Mouse (Mus musculus): ENCODE measurements at regions not wholly inside any gene's neighbourhood (a gene's known extent, or its start where the extent isn't known, plus 50 kb on each side); places are given as distances from the start of the nearest gene placed in this dataset.

DNA sequence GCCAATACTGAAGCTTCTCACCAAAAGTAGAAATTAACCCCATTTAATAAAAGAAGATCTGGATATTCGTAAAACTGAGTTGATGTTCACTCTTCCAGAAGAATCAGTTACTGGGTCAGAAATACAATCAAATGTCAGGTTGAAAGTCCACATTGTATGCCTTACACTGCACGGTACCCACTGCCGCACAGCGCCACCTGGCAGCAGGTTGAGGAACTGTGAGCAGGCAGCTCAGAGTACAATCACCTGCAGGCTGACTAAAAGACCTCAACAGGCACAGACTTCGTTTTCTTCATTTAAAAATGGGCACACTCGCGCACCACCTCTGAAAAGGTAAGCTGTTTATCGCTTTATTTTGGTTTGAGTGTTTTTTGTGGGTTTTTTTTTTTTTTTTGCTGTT lies 341.8 kb upstream of the Mms22l start:
- Histone ChIP-seq H3K36me3 (no peaks in the 10 kb centered on the region), H3K9me3 (replicated peaks) (no peaks in the 10 kb centered on the region), H3K4me3 (replicated peaks) (no peak overlapping the region), H3K9ac (replicated peaks) (no peak overlapping the region), H3K27ac (replicated peaks) (no peak overlapping the region), H3K4me1 (no peaks in the 10 kb centered on the region), H3K27me3 (replicated peaks) (no peaks in the 10 kb centered on the region), H3K4me2 (no peak overlapping the region)
- 19% methylated on average over 8 of the region's 8 CpGs for WGBS
- peak; percentile 78; the same call in 1 of the 2 replicates for ATAC-seq (ENCODE audit: low FRiP score)

DNA sequence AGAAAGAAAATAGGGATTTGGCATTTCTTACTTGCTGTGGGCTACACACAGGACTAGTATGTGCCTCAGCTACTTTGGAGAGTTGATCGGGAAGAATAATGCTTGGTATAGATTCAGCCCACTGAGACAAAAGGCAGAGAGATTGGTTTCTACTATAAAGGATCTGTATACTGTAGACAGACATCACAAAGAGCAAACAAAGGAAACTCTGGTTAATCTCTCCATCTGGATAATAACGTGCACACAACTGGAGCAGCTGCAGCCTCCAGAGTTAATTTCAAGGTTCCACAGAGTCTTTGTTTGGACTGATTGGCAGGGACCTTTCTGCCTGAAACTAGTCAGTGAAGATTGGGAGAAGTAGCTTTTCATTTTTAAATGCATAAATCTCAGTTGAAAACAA lies 322.5 kb upstream of the Mms22l start:
- Histone ChIP-seq H3K27ac (replicated peaks) (no peak overlapping the region), H3K9me3 (replicated peaks) (no peaks in the 10 kb centered on the region), H3K27me3 (replicated peaks) (no peaks in the 10 kb centered on the region), H3K9ac (replicated peaks) (no peak overlapping the region), H3K4me1 (no peaks in the 10 kb centered on the region), H3K36me3 (no peaks in the 10 kb centered on the region), H3K4me3 (replicated peaks) (no peak overlapping the region), H3K4me2 (no peak overlapping the region)
- ATAC-seq (ENCODE audit: low FRiP score): no peak
- 70% methylated on average over 2 of the region's 2 CpGs for WGBS

- Histone ChIP-seq H3K4me3 (replicated peaks) (no peak overlapping the region), H3K27me3 (replicated peaks) (no peaks in the 10 kb centered on the region), H3K36me3 (no peaks in the 10 kb centered on the region), H3K27ac (replicated peaks) (no peak overlapping the region), H3K9me3 (replicated peaks) (no peaks in the 10 kb centered on the region), H3K4me1 (0 out of 2 replicates have a peak, but pooled peaks cover 2% of the 10 kb centered on the region), H3K9ac (replicated peaks) (no peak overlapping the region), H3K4me2 (no peak overlapping the region)
- WGBS: 32% methylated on average over 10 of the region's 10 CpGs
- ATAC-seq (ENCODE audit: low FRiP score): no peak
Observed at GRCm38 (mm10) chr4:24213262-24214036, 282.8 kb upstream of the Mms22l start.

GRCm38 (mm10) chr4:24214037-24214362 lies 282.3 kb upstream of the Mms22l start:
- Histone ChIP-seq H3K36me3 (no peaks in the 10 kb centered on the region), H3K9me3 (replicated peaks) (no peaks in the 10 kb centered on the region), H3K27me3 (replicated peaks) (no peaks in the 10 kb centered on the region), H3K4me1 (0 out of 2 replicates have a peak, but pooled peaks cover 4% of the 10 kb centered on the region), H3K4me2 (no peak overlapping the region), H3K9ac (replicated peaks) (no peak overlapping the region), H3K27ac (replicated peaks) (no peak overlapping the region), H3K4me3 (replicated peaks) (no peak overlapping the region)
- 44% methylated on average over 3 of the region's 3 CpGs for WGBS
- no peak for ATAC-seq (ENCODE audit: low FRiP score)

DNA sequence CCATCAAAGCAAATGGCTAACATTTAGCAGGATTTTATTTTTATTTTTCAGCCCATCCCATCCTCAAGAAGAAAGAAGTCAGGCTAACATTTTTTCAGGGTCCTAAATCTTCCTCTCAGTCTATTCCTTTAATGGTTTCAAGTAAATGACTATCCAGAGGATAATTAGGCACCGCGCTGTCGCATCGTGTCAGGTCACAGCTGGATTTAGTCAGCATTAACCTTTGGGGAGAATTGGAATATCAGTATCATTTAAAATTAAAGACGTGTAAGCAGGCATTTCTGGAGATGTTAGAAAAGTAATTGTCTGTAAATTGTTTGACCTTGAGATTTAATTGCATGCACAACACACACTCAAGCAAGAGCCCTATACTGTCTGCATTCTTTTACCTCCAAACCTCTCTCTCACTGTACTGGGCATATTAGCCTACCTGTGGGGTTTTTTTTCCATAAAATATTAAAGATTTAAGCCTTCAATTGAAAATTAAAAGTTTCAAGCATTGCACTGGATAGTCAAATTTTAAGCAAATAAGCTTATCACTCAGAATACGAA lies 277.8 kb upstream of the Mms22l start:
- ATAC-seq (ENCODE audit: low FRiP score): no peak; the same call in 1 of the 2 replicates
- H3K27ac ChIP-seq (replicated peaks): no peak overlapping the region
- H3K9me3 ChIP-seq (replicated peaks): no peaks in the 10 kb centered on the region
- no peak overlapping the region for H3K9ac ChIP-seq (replicated peaks)
- no peak overlapping the region for H3K4me2 ChIP-seq
- no peaks in the 10 kb centered on the region for H3K36me3 ChIP-seq
- no peak overlapping the region for H3K4me3 ChIP-seq (replicated peaks)
- no peaks in the 10 kb centered on the region for H3K27me3 ChIP-seq (replicated peaks)
- 23% methylated on average over 6 of the region's 6 CpGs for WGBS
- 0 out of 2 replicates have a peak, but pooled peaks cover 4% of the 10 kb centered on the region for H3K4me1 ChIP-seq

DNA sequence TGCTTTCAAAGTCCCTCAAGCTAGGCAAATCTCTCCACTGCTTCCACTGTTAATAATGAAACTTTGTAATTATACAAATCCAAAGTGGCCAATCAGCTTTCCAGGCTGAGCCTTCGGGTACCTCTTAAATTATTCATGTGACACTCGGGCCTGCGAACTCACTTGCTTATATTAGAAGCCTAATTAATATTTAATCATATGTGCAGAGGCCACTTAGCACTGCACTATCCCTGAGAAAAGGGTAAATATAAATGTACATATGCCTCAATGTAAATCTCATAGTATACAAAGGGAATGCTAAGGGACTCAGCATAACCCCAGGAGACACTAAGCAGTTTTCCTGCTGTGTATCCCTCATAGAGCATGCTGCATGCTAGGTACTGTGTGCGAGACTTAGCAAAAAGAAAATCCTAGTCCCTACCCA lies 277.2 kb upstream of the Mms22l start:
- H3K36me3 ChIP-seq: no peaks in the 10 kb centered on the region
- no peaks in the 10 kb centered on the region for H3K9me3 ChIP-seq (replicated peaks)
- no peaks in the 10 kb centered on the region for H3K27me3 ChIP-seq (replicated peaks)
- H3K9ac ChIP-seq (replicated peaks): no peak overlapping the region
- ATAC-seq (ENCODE audit: low FRiP score): peak; percentile 61; the same call in 1 of the 2 replicates
- H3K27ac ChIP-seq (replicated peaks): no peak overlapping the region
- WGBS: 35% methylated on average over 4 of the region's 4 CpGs
- 0 out of 2 replicates have a peak, but pooled peaks cover 4% of the 10 kb centered on the region for H3K4me1 ChIP-seq
- no peak overlapping the region for H3K4me2 ChIP-seq
- no peak overlapping the region for H3K4me3 ChIP-seq (replicated peaks)

DNA sequence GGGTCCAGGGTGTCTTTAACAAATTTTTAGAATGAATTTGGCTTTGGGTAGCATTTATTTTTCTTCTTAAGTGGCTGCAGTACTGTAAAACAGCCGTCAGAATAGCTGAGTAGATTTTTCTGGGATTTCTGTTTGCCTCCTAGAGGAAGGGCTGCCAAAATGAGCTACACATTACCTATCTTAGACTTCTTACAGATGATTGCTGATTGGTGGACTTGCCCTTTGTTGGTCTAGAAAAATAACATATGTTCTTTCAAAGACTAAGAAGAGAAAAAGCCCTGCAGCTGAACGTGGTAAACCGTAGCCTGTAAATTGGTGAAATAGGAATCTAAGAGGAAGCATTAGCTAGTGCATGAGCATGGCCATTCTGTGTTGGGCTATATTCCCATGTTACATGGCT lies 276.7 kb upstream of the Mms22l start:
- no peak overlapping the region for H3K4me3 ChIP-seq (replicated peaks)
- no peaks in the 10 kb centered on the region for H3K36me3 ChIP-seq
- H3K27me3 ChIP-seq (replicated peaks): no peaks in the 10 kb centered on the region
- H3K9ac ChIP-seq (replicated peaks): no peak overlapping the region
- no peak for ATAC-seq (ENCODE audit: low FRiP score)
- H3K4me1 ChIP-seq: 0 out of 2 replicates have a peak, but pooled peaks cover 4% of the 10 kb centered on the region
- no peak overlapping the region for H3K27ac ChIP-seq (replicated peaks)
- H3K9me3 ChIP-seq (replicated peaks): no peaks in the 10 kb centered on the region
- whole genome bisulfite sequencing: 64% methylated on average over 3 of the region's 3 CpGs
- H3K4me2 ChIP-seq: no peak overlapping the region

- no peaks in the 10 kb centered on the region for H3K36me3 ChIP-seq
- no peak overlapping the region for H3K4me3 ChIP-seq (replicated peaks)
- no peak overlapping the region for H3K27ac ChIP-seq (replicated peaks)
- no peak overlapping the region for H3K4me2 ChIP-seq
- no peaks in the 10 kb centered on the region for H3K9me3 ChIP-seq (replicated peaks)
- no peak for ATAC-seq (ENCODE audit: low FRiP score)
- H3K9ac ChIP-seq (replicated peaks): no peak overlapping the region
- WGBS: 56% methylated on average over 6 of the region's 6 CpGs
- no peaks in the 10 kb centered on the region for H3K4me1 ChIP-seq
- H3K27me3 ChIP-seq (replicated peaks): no peaks in the 10 kb centered on the region
Observed at GRCm38 (mm10) chr4:24245124-24245523, 251.1 kb upstream of the Mms22l start.

DNA sequence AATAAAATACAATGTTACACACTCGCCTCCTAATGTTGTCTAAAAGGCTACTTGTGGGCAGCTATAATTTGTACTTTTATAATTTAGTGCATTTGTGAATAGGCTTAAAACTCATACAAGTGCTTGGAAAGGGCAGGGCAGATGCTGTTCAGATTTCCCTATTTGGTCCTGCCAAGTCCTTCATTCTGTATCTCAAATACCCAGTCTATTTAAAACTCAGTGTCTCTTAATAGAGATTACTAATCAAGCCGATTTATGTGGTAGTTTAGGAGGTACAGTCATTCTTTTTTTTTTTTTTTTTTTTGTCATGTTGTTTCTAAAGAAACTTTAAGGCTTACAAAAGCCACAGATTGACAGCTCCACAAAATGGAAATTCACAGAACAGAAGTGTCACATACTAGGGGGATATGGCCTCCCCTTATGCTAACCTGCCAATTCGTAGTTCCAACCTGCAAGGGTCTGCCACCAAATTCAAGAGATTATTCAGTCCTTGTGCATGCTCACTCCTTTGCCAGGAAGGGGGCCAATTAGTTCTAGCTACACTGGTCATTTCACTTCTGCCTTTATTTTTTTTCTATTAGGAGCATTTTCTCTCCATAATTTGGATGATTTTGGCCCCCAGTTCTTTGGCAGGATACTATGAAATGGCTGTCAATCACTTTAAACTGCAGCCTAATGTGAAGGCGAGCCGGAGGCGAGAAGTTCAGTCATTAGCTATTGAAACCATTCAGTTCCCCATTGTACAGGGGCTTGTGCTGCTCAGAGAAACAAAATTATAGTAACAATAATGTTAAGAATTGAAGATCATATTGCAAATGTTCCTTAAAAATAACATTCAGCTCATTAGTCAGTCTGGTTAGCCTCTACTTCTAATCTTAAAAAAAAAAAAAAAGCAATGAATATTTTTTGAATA lies 247.9 kb upstream of the Mms22l start:
- Histone ChIP-seq H3K4me3 (replicated peaks) (no peak overlapping the region), H3K9ac (replicated peaks) (no peak overlapping the region), H3K36me3 (no peaks in the 10 kb centered on the region), H3K4me2 (no peak overlapping the region), H3K9me3 (replicated peaks) (no peaks in the 10 kb centered on the region), H3K4me1 (no peaks in the 10 kb centered on the region), H3K27ac (replicated peaks) (no peak overlapping the region), H3K27me3 (replicated peaks) (no peaks in the 10 kb centered on the region)
- ATAC-seq (ENCODE audit: low FRiP score): no peak
- 80% methylated on average over 6 of the region's 6 CpGs for WGBS

- Histone ChIP-seq H3K9ac (replicated peaks) (no peak overlapping the region), H3K4me3 (replicated peaks) (no peak overlapping the region), H3K9me3 (replicated peaks) (no peaks in the 10 kb centered on the region), H3K36me3 (no peaks in the 10 kb centered on the region), H3K27me3 (replicated peaks) (no peaks in the 10 kb centered on the region), H3K27ac (replicated peaks) (no peak overlapping the region), H3K4me2 (no peak overlapping the region), H3K4me1 (no peaks in the 10 kb centered on the region)
- ATAC-seq (ENCODE audit: low FRiP score): no peak
- WGBS: 44% methylated on average over 6 of the region's 6 CpGs
Observed at GRCm38 (mm10) chr4:24249243-24249970, 246.8 kb upstream of the Mms22l start.

DNA sequence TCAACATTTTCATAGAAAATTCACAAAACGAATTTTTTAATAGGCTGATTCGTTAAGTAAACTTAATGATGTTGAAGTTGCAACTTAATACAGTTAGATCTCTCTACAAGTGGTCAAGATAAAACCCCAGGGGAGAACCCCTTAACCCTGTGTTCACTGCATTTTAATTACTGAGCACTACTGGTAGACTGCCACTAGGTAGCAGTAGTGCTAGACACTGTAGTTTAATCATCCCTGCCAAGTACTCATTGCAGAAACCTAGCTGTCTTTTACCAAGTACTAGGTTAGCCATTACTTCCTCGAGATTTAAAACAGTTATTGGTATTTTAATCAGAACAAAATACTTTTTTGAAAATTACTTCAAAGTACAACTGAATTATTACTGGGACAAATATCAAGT lies 218.1 kb upstream of the Mms22l start:
- Histone ChIP-seq H3K36me3 (no peaks in the 10 kb centered on the region), H3K9me3 (replicated peaks) (no peaks in the 10 kb centered on the region)
- no peak for ATAC-seq (ENCODE audit: low FRiP score)

More for the DNA sequence above, 218.1 kb upstream of the Mms22l start:
- no peak overlapping the region for H3K9ac ChIP-seq (replicated peaks)
- H3K27me3 ChIP-seq (replicated peaks): no peaks in the 10 kb centered on the region
- no peak overlapping the region for H3K4me3 ChIP-seq (replicated peaks)
- no peak overlapping the region for H3K27ac ChIP-seq (replicated peaks)
- no peak overlapping the region for H3K4me2 ChIP-seq
- no peaks in the 10 kb centered on the region for H3K4me1 ChIP-seq
- WGBS: 61% methylated on average over 3 of the region's 3 CpGs
